Mouse (Mus musculus) myocyte (in vitro differentiated cells): ENCODE measurements around the gene Nr1d1.

Experiments used
- POLR2A ChIP-seq: IDR thresholded peaks from one replicate; pipeline ENCODE4 v1.6.1; 2011; ENCODE audit warnings: low read depth, mild to moderate bottlenecking, control low read depth, moderate library complexity; ENCODE audit not compliant: insufficient read length
- POLR2AphosphoS2 ChIP-seq: IDR thresholded peaks from one replicate; pipeline ENCODE4 v1.6.1; 2011; ENCODE audit warnings: low read depth, control low read depth; ENCODE audit not compliant: insufficient read length

GRCm38 (mm10) chr11:98763502-98763861 lies 11.7 kb downstream of the Nr1d1 start:
- no peak for TF ChIP-seq POLR2AphosphoS2
- TF ChIP-seq POLR2A, result no peak
